Mouse (Mus musculus): ENCODE data around the gene Tnnt2. TPM values are rescaled to one million over a fixed set of nuclear protein-coding genes. Genes with fewer than 3 reads are reported as not detected.

Tnnt2 gene
- polyA plus RNA-seq, 2 experiments, result 104 to 108 TPM

- Histone ChIP-seq H3K4me2 (replicated peaks; ENCODE audit: low read depth, low read length, severe bottlenecking) (no peak overlapping the region), H3K4me3 (replicated peaks; ENCODE audit: low read length) (peak overlapping the region; percentile 14; the same call in 1 of the 2 replicates), H3K36me3 (ENCODE audit: control insufficient read depth, insufficient read depth, low read length) (no peaks in the 10 kb centered on the region), H3K9me3 (ENCODE audit: control insufficient read depth, low read length) (no peaks in the 10 kb centered on the region), H3K4me1 (ENCODE audit: control insufficient read depth, insufficient read depth, low read length) (peaks cover 22% of the 10 kb centered on the region), H3K9ac (ENCODE audit: low read depth, low read length, severe bottlenecking) (no peak overlapping the region; the same call in 1 of the 2 replicates), H3K27me3 (ENCODE audit: control insufficient read depth, insufficient read depth, low read length) (no peaks in the 10 kb centered on the region), H3K27ac (replicated peaks; ENCODE audit: low read depth, low read length) (no peak overlapping the region)
- DNase-seq (ENCODE audit: low spot score) (peak; percentile 53), ATAC-seq (ENCODE audit: low FRiP score, low read depth) (peak; percentile 60)
- no peak for TF ChIP-seq POLR2A (IDR thresholded peaks at IDR 0.05; ENCODE audit: borderline replicate concordance, extremely low read depth, insufficient read depth, insufficient read length)
- 44% methylated on average over 8 of the region's 8 CpGs for WGBS
Observed at GRCm38 (mm10) chr1:135800192-135800950, 35.8 kb upstream of the Tnnt2 start.

GRCm38 (mm10) chr1:135807546-135807945 lies 28.6 kb upstream of the Tnnt2 start:
- WGBS, result 15% methylated on average over 10 of the region's 10 CpGs
- Histone ChIP-seq H3K4me2 (replicated peaks; ENCODE audit: low read depth, low read length, severe bottlenecking) (no peak overlapping the region), H3K4me1 (ENCODE audit: control insufficient read depth, insufficient read depth, low read length) (no peaks in the 10 kb centered on the region), H3K36me3 (ENCODE audit: control insufficient read depth, insufficient read depth, low read length) (no peaks in the 10 kb centered on the region), H3K27me3 (ENCODE audit: control insufficient read depth, insufficient read depth, low read length) (no peaks in the 10 kb centered on the region), H3K27ac (replicated peaks; ENCODE audit: low read depth, low read length) (no peak overlapping the region), H3K9me3 (ENCODE audit: control insufficient read depth, low read length) (no peaks in the 10 kb centered on the region), H3K9ac (ENCODE audit: low read depth, low read length, severe bottlenecking) (no peak overlapping the region), H3K4me3 (replicated peaks; ENCODE audit: low read length) (no peak overlapping the region)
- ATAC-seq (ENCODE audit: low FRiP score, low read depth) (no peak), DNase-seq (ENCODE audit: low spot score) (no peak)
- no peak for TF ChIP-seq POLR2A (IDR thresholded peaks at IDR 0.05; ENCODE audit: borderline replicate concordance, extremely low read depth, insufficient read depth, insufficient read length)

GRCm38 (mm10) chr1:135810180-135810579 lies 26.0 kb upstream of the Tnnt2 start:
- Histone ChIP-seq H3K9me3 (ENCODE audit: control insufficient read depth, low read length) (no peaks in the 10 kb centered on the region), H3K36me3 (ENCODE audit: control insufficient read depth, insufficient read depth, low read length) (no peaks in the 10 kb centered on the region), H3K9ac (ENCODE audit: low read depth, low read length, severe bottlenecking) (no peak overlapping the region), H3K27ac (replicated peaks; ENCODE audit: low read depth, low read length) (no peak overlapping the region), H3K27me3 (ENCODE audit: control insufficient read depth, insufficient read depth, low read length) (no peaks in the 10 kb centered on the region), H3K4me3 (replicated peaks; ENCODE audit: low read length) (no peak overlapping the region), H3K4me2 (replicated peaks; ENCODE audit: low read depth, low read length, severe bottlenecking) (no peak overlapping the region), H3K4me1 (ENCODE audit: control insufficient read depth, insufficient read depth, low read length) (no peaks in the 10 kb centered on the region)
- 26% methylated on average over 2 of the region's 2 CpGs for WGBS
- no peak for DNase-seq (ENCODE audit: low spot score)
- ATAC-seq (ENCODE audit: low FRiP score, low read depth), result no peak
- no peak for TF ChIP-seq POLR2A (IDR thresholded peaks at IDR 0.05; ENCODE audit: borderline replicate concordance, extremely low read depth, insufficient read depth, insufficient read length)

- no peaks in the 10 kb centered on the region for H3K27me3 ChIP-seq (ENCODE audit: control insufficient read depth, insufficient read depth, low read length)
- H3K4me1 ChIP-seq (ENCODE audit: control insufficient read depth, insufficient read depth, low read length), result no peaks in the 10 kb centered on the region
- H3K4me3 ChIP-seq (replicated peaks; ENCODE audit: low read length), result no peak overlapping the region
- H3K9ac ChIP-seq (ENCODE audit: low read depth, low read length, severe bottlenecking), result no peak overlapping the region
- H3K27ac ChIP-seq (replicated peaks; ENCODE audit: low read depth, low read length), result no peak overlapping the region
- H3K36me3 ChIP-seq (ENCODE audit: control insufficient read depth, insufficient read depth, low read length), result no peaks in the 10 kb centered on the region
- WGBS, result 27% methylated on average over 7 of the region's 7 CpGs
- no peak for TF ChIP-seq POLR2A (IDR thresholded peaks at IDR 0.05; ENCODE audit: borderline replicate concordance, extremely low read depth, insufficient read depth, insufficient read length)
- no peaks in the 10 kb centered on the region for H3K9me3 ChIP-seq (ENCODE audit: control insufficient read depth, low read length)
- ATAC-seq (ENCODE audit: low FRiP score, low read depth) (no peak), DNase-seq (ENCODE audit: low spot score) (peak; percentile 70)
- no peak overlapping the region for H3K4me2 ChIP-seq (replicated peaks; ENCODE audit: low read depth, low read length, severe bottlenecking)
Observed at GRCm38 (mm10) chr1:135811016-135811646, 25.0 kb upstream of the Tnnt2 start.

GRCm38 (mm10) chr1:135812205-135812604 lies 23.9 kb upstream of the Tnnt2 start:
- Histone ChIP-seq H3K4me1 (ENCODE audit: control insufficient read depth, insufficient read depth, low read length) (no peaks in the 10 kb centered on the region), H3K9me3 (ENCODE audit: control insufficient read depth, low read length) (no peaks in the 10 kb centered on the region), H3K4me2 (replicated peaks; ENCODE audit: low read depth, low read length, severe bottlenecking) (no peak overlapping the region), H3K4me3 (replicated peaks; ENCODE audit: low read length) (no peak overlapping the region), H3K27ac (replicated peaks; ENCODE audit: low read depth, low read length) (no peak overlapping the region), H3K36me3 (ENCODE audit: control insufficient read depth, insufficient read depth, low read length) (no peaks in the 10 kb centered on the region), H3K27me3 (ENCODE audit: control insufficient read depth, insufficient read depth, low read length) (peaks cover 7% of the 10 kb centered on the region), H3K9ac (ENCODE audit: low read depth, low read length, severe bottlenecking) (no peak overlapping the region)
- TF ChIP-seq POLR2A (IDR thresholded peaks at IDR 0.05; ENCODE audit: borderline replicate concordance, extremely low read depth, insufficient read depth, insufficient read length), result no peak
- 73% methylated on average over 3 of the region's 3 CpGs for WGBS
- ATAC-seq (ENCODE audit: low FRiP score, low read depth) (no peak), DNase-seq (ENCODE audit: low spot score) (no peak)

Data from limb, embryonic 14.5 days (tissue).